Mouse (Mus musculus) liver, postnatal 0 days (tissue): ENCODE results near the gene Aars.

Experiments
- CTCF ChIP-seq: sonication (generic); IDR thresholded peaks from 2 replicates; pipeline ENCODE4 v1.5.1; 2016; ENCODE audit warnings: antibody characterized with exemption, low read depth
- EP300 ChIP-seq: IDR thresholded peaks from 2 replicates; pipeline ENCODE4 v1.6.1; 2016; ENCODE audit warnings: antibody characterized with exemption, low read depth, mild to moderate bottlenecking

GRCm38 (mm10) chr8:111067439-111067838, 34.5 kb downstream of the Aars start:
- TF ChIP-seq CTCF, result no peak
- TF ChIP-seq EP300, result no peak
